Mouse (Mus musculus): Measurements from ENCODE around the gene Akr1d1. TPM values are rescaled to one million over a fixed set of nuclear protein-coding genes. Genes with fewer than 3 reads are reported as not detected.

The Akr1d1 gene
- polyA plus RNA-seq, 1 experiment from 2014 or later, result not detected

GRCm38 (mm10) chr6:37506909-37507515, 23.0 kb upstream of the Akr1d1 start:
- no peaks in the 10 kb centered on the region for H3K27me3 ChIP-seq (replicated peaks; ENCODE audit: control insufficient read depth, insufficient read depth, low read length)
- H3K4me1 ChIP-seq (ENCODE audit: control insufficient read depth, insufficient read depth, low read length), result no peaks in the 10 kb centered on the region
- H3K4me2 ChIP-seq (ENCODE audit: low read length), result no peak overlapping the region
- no peak overlapping the region for H3K9ac ChIP-seq (ENCODE audit: low read length)
- no peaks in the 10 kb centered on the region for H3K9me3 ChIP-seq (replicated peaks; ENCODE audit: control insufficient read depth, low read length)
- DNase-seq (ENCODE audit: low spot score), result no peak
- no peaks in the 10 kb centered on the region for H3K36me3 ChIP-seq (ENCODE audit: control insufficient read depth, insufficient read depth, low read length)
- WGBS, result 83% methylated on average over 3 of the region's 3 CpGs
- ATAC-seq, result no peak
- no peak overlapping the region for H3K27ac ChIP-seq (ENCODE audit: low read depth, low read length)
- no peak overlapping the region for H3K4me3 ChIP-seq (ENCODE audit: low read depth, low read length)

- Histone ChIP-seq H3K4me2 (ENCODE audit: low read length) (no peak overlapping the region), H3K36me3 (ENCODE audit: control insufficient read depth, insufficient read depth, low read length) (no peaks in the 10 kb centered on the region), H3K9ac (ENCODE audit: low read length) (no peak overlapping the region), H3K4me3 (ENCODE audit: low read depth, low read length) (no peak overlapping the region), H3K27ac (ENCODE audit: low read depth, low read length) (no peak overlapping the region), H3K9me3 (replicated peaks; ENCODE audit: control insufficient read depth, low read length) (no peaks in the 10 kb centered on the region), H3K27me3 (replicated peaks; ENCODE audit: control insufficient read depth, insufficient read depth, low read length) (no peaks in the 10 kb centered on the region), H3K4me1 (ENCODE audit: control insufficient read depth, insufficient read depth, low read length) (no peaks in the 10 kb centered on the region)
- ATAC-seq (no peak), DNase-seq (ENCODE audit: low spot score) (no peak)
Observed at GRCm38 (mm10) chr6:37510786-37511185, 19.2 kb upstream of the Akr1d1 start.

- WGBS, result 93% methylated on average over 13 of the region's 13 CpGs
- no peaks in the 10 kb centered on the region for H3K4me1 ChIP-seq (ENCODE audit: control insufficient read depth, insufficient read depth, low read length)
- H3K27me3 ChIP-seq (replicated peaks; ENCODE audit: control insufficient read depth, insufficient read depth, low read length), result no peaks in the 10 kb centered on the region
- H3K36me3 ChIP-seq (ENCODE audit: control insufficient read depth, insufficient read depth, low read length), result no peaks in the 10 kb centered on the region
- DNase-seq (ENCODE audit: low spot score) (no peak), ATAC-seq (no peak)
- no peak overlapping the region for H3K4me2 ChIP-seq (ENCODE audit: low read length)
- H3K4me3 ChIP-seq (ENCODE audit: low read depth, low read length), result no peak overlapping the region
- no peak overlapping the region for H3K9ac ChIP-seq (ENCODE audit: low read length)
- H3K27ac ChIP-seq (ENCODE audit: low read depth, low read length), result no peak overlapping the region
- H3K9me3 ChIP-seq (replicated peaks; ENCODE audit: control insufficient read depth, low read length), result no peaks in the 10 kb centered on the region
Observed at GRCm38 (mm10) chr6:37520631-37521375, 9.2 kb upstream of the Akr1d1 start.

GRCm38 (mm10) chr6:37532036-37532435, 2.1 kb downstream of the Akr1d1 start:
- 96% methylated on average over 3 of the region's 3 CpGs for WGBS
- no peak for ATAC-seq
- no peak overlapping the region for H3K9ac ChIP-seq (ENCODE audit: low read length)
- H3K4me2 ChIP-seq (ENCODE audit: low read length), result no peak overlapping the region
- H3K36me3 ChIP-seq (ENCODE audit: control insufficient read depth, insufficient read depth, low read length), result no peaks in the 10 kb centered on the region
- no peak overlapping the region for H3K27ac ChIP-seq (ENCODE audit: low read depth, low read length)
- H3K4me1 ChIP-seq (ENCODE audit: control insufficient read depth, insufficient read depth, low read length), result no peaks in the 10 kb centered on the region
- no peaks in the 10 kb centered on the region for H3K27me3 ChIP-seq (replicated peaks; ENCODE audit: control insufficient read depth, insufficient read depth, low read length)
- no peak overlapping the region for H3K4me3 ChIP-seq (ENCODE audit: low read depth, low read length)
- H3K9me3 ChIP-seq (replicated peaks; ENCODE audit: control insufficient read depth, low read length), result no peaks in the 10 kb centered on the region
- DNase-seq (ENCODE audit: low spot score), result no peak

GRCm38 (mm10) chr6:37536831-37537230, 6.9 kb downstream of the Akr1d1 start:
- DNase-seq (ENCODE audit: low spot score), result no peak
- Histone ChIP-seq H3K4me3 (ENCODE audit: low read depth, low read length) (no peak overlapping the region), H3K4me2 (ENCODE audit: low read length) (no peak overlapping the region), H3K4me1 (ENCODE audit: control insufficient read depth, insufficient read depth, low read length) (no peaks in the 10 kb centered on the region), H3K9ac (ENCODE audit: low read length) (no peak overlapping the region), H3K36me3 (ENCODE audit: control insufficient read depth, insufficient read depth, low read length) (no peaks in the 10 kb centered on the region), H3K27me3 (replicated peaks; ENCODE audit: control insufficient read depth, insufficient read depth, low read length) (no peaks in the 10 kb centered on the region), H3K9me3 (replicated peaks; ENCODE audit: control insufficient read depth, low read length) (no peaks in the 10 kb centered on the region), H3K27ac (ENCODE audit: low read depth, low read length) (no peak overlapping the region)
- 79% methylated on average over 3 of the region's 3 CpGs for WGBS
- ATAC-seq, result no peak

- Histone ChIP-seq H3K27me3 (replicated peaks; ENCODE audit: control insufficient read depth, insufficient read depth, low read length) (no peaks in the 10 kb centered on the region), H3K9ac (ENCODE audit: low read length) (no peak overlapping the region), H3K4me2 (ENCODE audit: low read length) (no peak overlapping the region), H3K4me3 (ENCODE audit: low read depth, low read length) (no peak overlapping the region), H3K27ac (ENCODE audit: low read depth, low read length) (no peak overlapping the region), H3K4me1 (ENCODE audit: control insufficient read depth, insufficient read depth, low read length) (no peaks in the 10 kb centered on the region), H3K36me3 (ENCODE audit: control insufficient read depth, insufficient read depth, low read length) (no peaks in the 10 kb centered on the region), H3K9me3 (replicated peaks; ENCODE audit: control insufficient read depth, low read length) (no peaks in the 10 kb centered on the region)
- ATAC-seq (no peak), DNase-seq (ENCODE audit: low spot score) (no peak)
- 80% methylated on average over 3 of the region's 3 CpGs for WGBS
Observed at GRCm38 (mm10) chr6:37537801-37538200, 7.8 kb downstream of the Akr1d1 start.

GRCm38 (mm10) chr6:37538792-37539191, 8.8 kb downstream of the Akr1d1 start:
- 89% methylated on average over 5 of the region's 5 CpGs for WGBS
- H3K27ac ChIP-seq (ENCODE audit: low read depth, low read length), result no peak overlapping the region

GRCm38 (mm10) chr6:37539403-37539802, 9.4 kb downstream of the Akr1d1 start:
- ATAC-seq, result no peak
- no peak overlapping the region for H3K27ac ChIP-seq (ENCODE audit: low read depth, low read length)
- no peaks in the 10 kb centered on the region for H3K9me3 ChIP-seq (replicated peaks; ENCODE audit: control insufficient read depth, low read length)
- no peaks in the 10 kb centered on the region for H3K4me1 ChIP-seq (ENCODE audit: control insufficient read depth, insufficient read depth, low read length)
- H3K4me3 ChIP-seq (ENCODE audit: low read depth, low read length), result no peak overlapping the region
- no peaks in the 10 kb centered on the region for H3K36me3 ChIP-seq (ENCODE audit: control insufficient read depth, insufficient read depth, low read length)
- no peaks in the 10 kb centered on the region for H3K27me3 ChIP-seq (replicated peaks; ENCODE audit: control insufficient read depth, insufficient read depth, low read length)
- H3K9ac ChIP-seq (ENCODE audit: low read length), result no peak overlapping the region
- 89% methylated on average over 9 of the region's 9 CpGs for WGBS
- no peak for DNase-seq (ENCODE audit: low spot score)
- no peak overlapping the region for H3K4me2 ChIP-seq (ENCODE audit: low read length)

More at GRCm38 (mm10) chr6:37538792-37539191, 8.8 kb downstream of the Akr1d1 start:
- H3K4me3 ChIP-seq (ENCODE audit: low read depth, low read length), result no peak overlapping the region
- H3K9me3 ChIP-seq (replicated peaks; ENCODE audit: control insufficient read depth, low read length), result no peaks in the 10 kb centered on the region
- H3K9ac ChIP-seq (ENCODE audit: low read length), result no peak overlapping the region
- DNase-seq (ENCODE audit: low spot score) (no peak), ATAC-seq (no peak)
- no peak overlapping the region for H3K4me2 ChIP-seq (ENCODE audit: low read length)
- H3K36me3 ChIP-seq (ENCODE audit: control insufficient read depth, insufficient read depth, low read length), result no peaks in the 10 kb centered on the region
- H3K27me3 ChIP-seq (replicated peaks; ENCODE audit: control insufficient read depth, insufficient read depth, low read length), result no peaks in the 10 kb centered on the region
- no peaks in the 10 kb centered on the region for H3K4me1 ChIP-seq (ENCODE audit: control insufficient read depth, insufficient read depth, low read length)

GRCm38 (mm10) chr6:37540113-37540512, 10.1 kb downstream of the Akr1d1 start:
- Histone ChIP-seq H3K4me3 (ENCODE audit: low read depth, low read length) (no peak overlapping the region), H3K9me3 (replicated peaks; ENCODE audit: control insufficient read depth, low read length) (no peaks in the 10 kb centered on the region), H3K27me3 (replicated peaks; ENCODE audit: control insufficient read depth, insufficient read depth, low read length) (no peaks in the 10 kb centered on the region), H3K36me3 (ENCODE audit: control insufficient read depth, insufficient read depth, low read length) (no peaks in the 10 kb centered on the region), H3K27ac (ENCODE audit: low read depth, low read length) (no peak overlapping the region), H3K9ac (ENCODE audit: low read length) (no peak overlapping the region), H3K4me2 (ENCODE audit: low read length) (no peak overlapping the region), H3K4me1 (ENCODE audit: control insufficient read depth, insufficient read depth, low read length) (no peaks in the 10 kb centered on the region)
- WGBS, result 64% methylated on average over 3 of the region's 3 CpGs
- no peak for DNase-seq (ENCODE audit: low spot score)
- no peak for ATAC-seq
